ENCODE assay signal across 8 mouse cellular contexts in genomic region chr5:24428596-24428995, GRCm38 (mm10). TPM values are rescaled to one million over a fixed set of nuclear protein-coding genes. Genes with fewer than 3 reads are reported as not detected.
A peak's percentile ranks its signal among the peaks of the same experiment; 100 is the strongest.
DNase-seq lines count a peak whose midpoint lies in the region; ATAC-seq lines count a peak whose summit lies in the region.

No protein-coding gene starts in this region.

- H3K4me3 ChIP-seq in forebrain, embryonic 10.5 days = peak overlapping the region; percentile 75; the same call in 1 of the 2 replicates
- H3K4me3 ChIP-seq in forebrain, embryonic 11.5 days (ENCODE audit: low read depth, low read length) = no peak overlapping the region
- H3K4me3 ChIP-seq in liver, embryonic 11.5 days (ENCODE audit: low read depth, low read length) = peak overlapping the region; percentile 29

- peak overlapping the region; percentile 54; the same call in 1 of the 2 replicates for H3K27ac ChIP-seq in forebrain, embryonic 10.5 days
- no peak overlapping the region for H3K27ac ChIP-seq in forebrain, embryonic 11.5 days (ENCODE audit: low read depth, low read length)
- H3K27ac ChIP-seq in liver, embryonic 11.5 days (ENCODE audit: low read depth, low read length) = no peak overlapping the region; the same call in 1 of the 2 replicates

- 11% methylated on average over 9 of the region's 9 CpGs for WGBS in forebrain, embryonic 10.5 days
- 14% methylated on average over 8 of the region's 9 CpGs for WGBS in forebrain, embryonic 11.5 days
- 14% methylated on average over 9 of the region's 9 CpGs for WGBS in liver, embryonic 11.5 days

- no peak for ATAC-seq in forebrain, embryonic 11.5 days (replicated peaks; ENCODE audit: low FRiP score)
- no peak for ATAC-seq in liver, embryonic 11.5 days (replicated peaks; ENCODE audit: low FRiP score)
- no peak for ATAC-seq in megakaryocyte-erythroid progenitor cell, adult 5-6 weeks (replicated peaks; ENCODE audit: low FRiP score, low TSS enrichment, poor library complexity, severe bottlenecking)

- peaks cover 54% of the 10 kb centered on the region for H3K4me1 ChIP-seq in forebrain, embryonic 10.5 days
- peaks cover 35% of the 10 kb centered on the region for H3K4me1 ChIP-seq in forebrain, embryonic 11.5 days (replicated peaks; ENCODE audit: control insufficient read depth, insufficient read depth, low read length)
- H3K4me1 ChIP-seq in liver, embryonic 11.5 days (replicated peaks; ENCODE audit: control insufficient read depth, insufficient read depth, low read length) = peaks cover 44% of the 10 kb centered on the region

- peaks cover 48% of the 10 kb centered on the region for H3K36me3 ChIP-seq in forebrain, embryonic 10.5 days (replicated peaks)
- H3K36me3 ChIP-seq in forebrain, embryonic 11.5 days (ENCODE audit: control insufficient read depth, insufficient read depth, low read length) = peaks cover 3% of the 10 kb centered on the region; the same call in 1 of the 2 replicates
- peaks cover 21% of the 10 kb centered on the region for H3K36me3 ChIP-seq in liver, embryonic 11.5 days (ENCODE audit: control insufficient read depth, insufficient read depth, low read length)

- H3K4me2 ChIP-seq in forebrain, embryonic 11.5 days (ENCODE audit: low read depth, low read length, severe bottlenecking) = no peak overlapping the region
- H3K4me2 ChIP-seq in liver, embryonic 11.5 days = peak overlapping the region; percentile 90

- H3K9ac ChIP-seq in forebrain, embryonic 11.5 days (ENCODE audit: low read length) = no peak overlapping the region
- H3K9ac ChIP-seq in liver, embryonic 11.5 days (ENCODE audit: low read depth, low read length) = no peak overlapping the region

- no peaks in the 10 kb centered on the region for H3K9me3 ChIP-seq in forebrain, embryonic 10.5 days
- H3K9me3 ChIP-seq in forebrain, embryonic 11.5 days (ENCODE audit: control insufficient read depth, low read length) = no peaks in the 10 kb centered on the region
- H3K9me3 ChIP-seq in liver, embryonic 11.5 days (ENCODE audit: control insufficient read depth, low read length) = no peaks in the 10 kb centered on the region

- peaks cover 19% of the 10 kb centered on the region for H3K27me3 ChIP-seq in forebrain, embryonic 10.5 days (ENCODE audit: poor library complexity, severe bottlenecking)
- H3K27me3 ChIP-seq in forebrain, embryonic 11.5 days (ENCODE audit: control insufficient read depth, insufficient read depth, low read length) = peaks cover 2% of the 10 kb centered on the region; the same call in 1 of the 2 replicates
- H3K27me3 ChIP-seq in liver, embryonic 11.5 days (replicated peaks; ENCODE audit: control insufficient read depth, insufficient read depth, low read length) = no peaks in the 10 kb centered on the region

- no peak for DNase-seq in forebrain, embryonic 10.5 days (ENCODE audit: extremely low spot score, low spot score)
- no peak for DNase-seq in forebrain, embryonic 11.5 days (ENCODE audit: low spot score)
- peak; percentile 18 for DNase-seq in urinary bladder, postnatal 25 days (ENCODE audit: low spot score)
- no peak for DNase-seq in urinary bladder, postnatal 36 days (ENCODE audit: low spot score in 2 of 2)
- DNase-seq in liver, embryonic 11.5 days (ENCODE audit: low spot score) = no peak
- DNase-seq in cerebellum, adult 11-12 months = no peak
- no peak for DNase-seq in ovary, postnatal 10 days (ENCODE audit: low spot score)

RNA-seq across cellular contexts. Expression of gene Slc4a2, which starts 5.0 kb away (rescaled TPM):
- 32.8 and 33.6 TPM in 2 replicates for polyA plus RNA-seq in forebrain, embryonic 10.5 days (2016; fragmentation: Nextera tagmentation; extraction: Ambion mirVana)
- 28.4 and 28.7 TPM in 2 replicates for polyA plus RNA-seq in forebrain, embryonic 11.5 days (2014; fragmentation: Nextera tagmentation; extraction: Ambion mirVana)
- polyA plus RNA-seq in liver, embryonic 11.5 days (2014; fragmentation: Nextera tagmentation; extraction: Ambion mirVana) = 20.5 and 22.4 TPM in 2 replicates
- 22.8 and 24.7 TPM in 2 replicates for total RNA-seq in megakaryocyte-erythroid progenitor cell, adult 5-6 weeks (2014; fragmentation: Nextera tagmentation)
- 15.5 and 16.4 TPM in 2 replicates for total RNA-seq in megakaryocyte-erythroid progenitor cell, adult 5-6 weeks (2017)

RNA-seq across cellular contexts. Expression of gene Cdk5, which starts 5.3 kb away (rescaled TPM):
- 42.7 and 48.9 TPM in 2 replicates for polyA plus RNA-seq in forebrain, embryonic 10.5 days (2016; fragmentation: Nextera tagmentation; extraction: Ambion mirVana)
- 47.5 and 53.9 TPM in 2 replicates for polyA plus RNA-seq in forebrain, embryonic 11.5 days (2014; fragmentation: Nextera tagmentation; extraction: Ambion mirVana)
- polyA plus RNA-seq in liver, embryonic 11.5 days (2014; fragmentation: Nextera tagmentation; extraction: Ambion mirVana) = 25.2 and 25.9 TPM in 2 replicates
- 25.5 and 31.7 TPM in 2 replicates for total RNA-seq in megakaryocyte-erythroid progenitor cell, adult 5-6 weeks (2014; fragmentation: Nextera tagmentation)
- total RNA-seq in megakaryocyte-erythroid progenitor cell, adult 5-6 weeks (2017) = 15.0 and 26.5 TPM in 2 replicates

RNA-seq across cellular contexts. Expression of gene Asic3, which starts 15.4 kb away (rescaled TPM):
- 0.20 TPM in 1 of 2 replicates, not detected in the other for polyA plus RNA-seq in forebrain, embryonic 10.5 days (2016; fragmentation: Nextera tagmentation; extraction: Ambion mirVana)
- not detected in 2 replicates for polyA plus RNA-seq in forebrain, embryonic 11.5 days (2014; fragmentation: Nextera tagmentation; extraction: Ambion mirVana)
- 0.19 TPM in 1 of 2 replicates, not detected in the other for polyA plus RNA-seq in liver, embryonic 11.5 days (2014; fragmentation: Nextera tagmentation; extraction: Ambion mirVana)
- total RNA-seq in megakaryocyte-erythroid progenitor cell, adult 5-6 weeks (2014; fragmentation: Nextera tagmentation) = 1.4 TPM in 1 of 2 replicates, not detected in the other
- not detected in 2 replicates for total RNA-seq in megakaryocyte-erythroid progenitor cell, adult 5-6 weeks (2017)

RNA-seq across cellular contexts. Expression of gene Fastk, which starts 16.5 kb away (rescaled TPM):
- 106 and 108 TPM in 2 replicates for polyA plus RNA-seq in forebrain, embryonic 10.5 days (2016; fragmentation: Nextera tagmentation; extraction: Ambion mirVana)
- 104 and 116 TPM in 2 replicates for polyA plus RNA-seq in forebrain, embryonic 11.5 days (2014; fragmentation: Nextera tagmentation; extraction: Ambion mirVana)
- polyA plus RNA-seq in liver, embryonic 11.5 days (2014; fragmentation: Nextera tagmentation; extraction: Ambion mirVana) = 95.1 and 101 TPM in 2 replicates
- 101 and 135 TPM in 2 replicates for total RNA-seq in megakaryocyte-erythroid progenitor cell, adult 5-6 weeks (2014; fragmentation: Nextera tagmentation)
- 14.1 and 30.4 TPM in 2 replicates for total RNA-seq in megakaryocyte-erythroid progenitor cell, adult 5-6 weeks (2017)

RNA-seq across cellular contexts. Expression of gene Tmub1, which starts 19.1 kb away (rescaled TPM):
- 28.4 and 31.8 TPM in 2 replicates for polyA plus RNA-seq in forebrain, embryonic 10.5 days (2016; fragmentation: Nextera tagmentation; extraction: Ambion mirVana)
- 30.2 and 31.8 TPM in 2 replicates for polyA plus RNA-seq in forebrain, embryonic 11.5 days (2014; fragmentation: Nextera tagmentation; extraction: Ambion mirVana)
- 12.3 and 12.4 TPM in 2 replicates for polyA plus RNA-seq in liver, embryonic 11.5 days (2014; fragmentation: Nextera tagmentation; extraction: Ambion mirVana)
- 10.5 and 11.4 TPM in 2 replicates for total RNA-seq in megakaryocyte-erythroid progenitor cell, adult 5-6 weeks (2014; fragmentation: Nextera tagmentation)
- total RNA-seq in megakaryocyte-erythroid progenitor cell, adult 5-6 weeks (2017) = 5.6 and 6.2 TPM in 2 replicates
